Mouse (Mus musculus): Measurements from ENCODE around the gene Slc5a5.

DNA sequence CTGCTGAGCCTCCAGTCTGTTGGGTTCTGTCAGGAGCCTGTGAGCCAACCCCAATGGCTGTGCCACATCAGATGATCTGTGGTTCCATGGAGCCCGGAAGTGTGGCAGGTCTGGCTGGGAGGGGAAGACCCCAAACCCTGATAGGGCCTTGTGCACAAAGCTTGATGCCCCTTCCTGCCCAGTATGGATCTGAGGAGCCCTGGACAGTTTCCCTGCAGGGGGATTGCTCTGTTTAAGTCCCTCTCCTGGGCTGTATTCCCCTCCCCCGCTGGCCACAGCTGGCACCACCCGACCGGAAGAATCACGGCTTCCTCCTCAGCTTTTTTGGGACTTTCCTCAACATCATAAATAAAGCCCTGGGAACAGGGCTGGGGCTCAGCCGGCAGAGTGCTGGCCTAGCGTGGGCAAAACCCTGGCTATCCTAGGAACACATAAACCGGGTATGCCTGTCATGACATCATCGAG lies 59.5 kb downstream of the Slc5a5 start:
- TF ChIP-seq TBP (conservative IDR thresholded peaks at IDR 0.05; ENCODE audit: low read depth, low read length) (no peak), SIN3A (IDR thresholded peaks at IDR 0.05; ENCODE audit: low read length) (0 out of 2 replicates have a peak, but pooled peaks have one; percentile 35), USF1 (IDR thresholded peaks at IDR 0.05; ENCODE audit: low read depth, low read length) (no peak), IRF4 (IDR thresholded peaks at IDR 0.05; ENCODE audit: low read depth, low read length) (no peak), MAFK (IDR thresholded peaks at IDR 0.05; ENCODE audit: insufficient replicate concordance, low read length) (no peak), JUN (IDR thresholded peaks at IDR 0.05; ENCODE audit: insufficient read depth, low read depth, low read length) (no peak), CTCF (conservative IDR thresholded peaks at IDR 0.05 in 1 of 2, IDR thresholded peaks at IDR 0.05 in 1 of 2; ENCODE audit: low read depth in 2 of 2, low read length in 2 of 2) (no peak), PAX5 (IDR thresholded peaks at IDR 0.05; ENCODE audit: low read length) (no peak)
